Mouse (Mus musculus) heart, embryonic 15.5 days (tissue): Measurements from ENCODE around the gene E130311K13Rik. TPM values are rescaled to one million over a fixed set of nuclear protein-coding genes. Genes with fewer than 3 reads are reported as not detected.

Source experiments
- ATAC-seq: fragments of 200-750 bp; cut with Nextera tagmentation; replicated peaks from 2 replicates; pipeline ENCODE4 v1.8.0; 2017; ENCODE audit warnings: low read depth, moderate TSS enrichment; ENCODE audit not compliant: insufficient number of reproducible peaks, insufficient read depth, low FRiP score
- H3K27ac ChIP-seq: fragments of 300-500 bp; sonication (generic); 2 replicates; pipeline ENCODE4 v1.5.1; 2015; ENCODE audit warnings: mild to moderate bottlenecking, inconsistent platforms
- H3K27me3 ChIP-seq: fragments of 300-500 bp; sonication (generic); 2 replicates; pipeline ENCODE4 v1.6.1; 2015; ENCODE audit warnings: inconsistent platforms
- H3K36me3 ChIP-seq: fragments of 300-500 bp; sonication (generic); 2 replicates; pipeline ENCODE4 v1.6.1; 2015; ENCODE audit warnings: mild to moderate bottlenecking, inconsistent platforms
- H3K4me1 ChIP-seq: fragments of 300-500 bp; sonication (generic); replicated peaks from 2 replicates; pipeline ENCODE4 v1.6.1; 2015; ENCODE audit warnings: inconsistent platforms
- H3K4me2 ChIP-seq: fragments of 300-500 bp; sonication (generic); 2 replicates; pipeline ENCODE4 v1.6.1; 2015; ENCODE audit warnings: inconsistent platforms, mild to moderate bottlenecking, moderate library complexity
- H3K4me3 ChIP-seq: fragments of 300-500 bp; sonication (generic); 2 replicates; pipeline ENCODE4 v1.5.1; 2015; ENCODE audit warnings: mild to moderate bottlenecking, inconsistent platforms
- H3K9ac ChIP-seq: fragments of 300-500 bp; sonication (generic); 2 replicates; pipeline ENCODE4 v1.6.1; 2015; ENCODE audit warnings: mild to moderate bottlenecking, inconsistent platforms
- H3K9me3 ChIP-seq: fragments of 300-500 bp; sonication (generic); replicated peaks from 2 replicates; pipeline ENCODE4 v1.6.1; 2016; ENCODE audit warnings: inconsistent platforms
- WGBS: fragments of 180-500 bp; shearing (Covaris S2); methylation state at CpG from one replicate; pipeline ENCODE4 v1.1.7; 2015; ENCODE audit warnings: mixed read lengths; 5-methylcytosine and 5-hydroxymethylcytosine counted together
- polyA plus RNA-seq: library from polyadenylated mRNA; unstranded; fragments of >200 nt; fragmentation: Nextera tagmentation; extraction: Ambion mirVana; gene quantifications from 2 replicates; pipeline ENCODE4 v1.2.1, GENCODE M21; 2015

Gene E130311K13Rik
- 4.3 and 4.9 TPM in 2 replicates for polyA plus RNA-seq

- H3K27me3 ChIP-seq, result no peaks in the 10 kb centered on the region
- H3K27ac ChIP-seq, result peak within 1 kb of the TSS; percentile 77
- peak within 1 kb of the TSS; percentile 63 for H3K4me2 ChIP-seq
- no peaks in the 10 kb centered on the region for H3K36me3 ChIP-seq
- H3K9me3 ChIP-seq, result no peaks in the 10 kb centered on the region
- WGBS, result 5% methylated on average over 48 of the region's 48 CpGs
- peak within 1 kb of the TSS; percentile 61 for H3K4me3 ChIP-seq
- peaks cover 4% of the 10 kb centered on the region; the same call in 1 of the 2 replicates for H3K4me1 ChIP-seq
- H3K9ac ChIP-seq, result peak within 1 kb of the TSS; percentile 73
- peak; percentile 91 for ATAC-seq
These were observed at the start of gene E130311K13Rik for GRCm38 (mm10) chr3:63928878-63929859. E130311K13Rik (minus strand) TSS chr3:63929472.

DNA sequence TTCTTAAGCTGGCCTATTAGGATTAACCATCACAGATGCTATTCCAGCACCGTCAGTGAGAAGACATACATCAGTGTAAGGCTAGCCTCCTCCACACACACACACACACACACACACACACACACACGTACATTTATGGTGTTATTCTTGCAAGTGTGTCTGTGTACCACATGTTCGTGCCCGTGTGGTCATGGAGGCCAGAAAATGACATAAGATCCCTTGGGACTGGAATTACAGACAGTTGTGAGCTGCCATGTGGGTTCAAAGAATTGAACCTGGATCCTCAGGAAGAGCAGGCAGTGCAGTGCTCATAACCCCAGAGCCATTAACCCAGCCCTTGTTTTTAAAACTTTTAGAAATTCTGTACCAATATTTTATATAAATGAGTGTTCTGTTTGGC is 48.6 kb upstream of the E130311K13Rik start:
- Histone ChIP-seq H3K4me3 (no peak overlapping the region), H3K9ac (no peak overlapping the region), H3K36me3 (peaks cover 11% of the 10 kb centered on the region), H3K9me3 (no peaks in the 10 kb centered on the region), H3K27me3 (peaks cover 2% of the 10 kb centered on the region; the same call in 1 of the 2 replicates), H3K27ac (no peak overlapping the region), H3K4me2 (no peak overlapping the region), H3K4me1 (peaks cover 22% of the 10 kb centered on the region)
- WGBS, result 73% methylated on average over 4 of the region's 4 CpGs
- ATAC-seq, result no peak

DNA sequence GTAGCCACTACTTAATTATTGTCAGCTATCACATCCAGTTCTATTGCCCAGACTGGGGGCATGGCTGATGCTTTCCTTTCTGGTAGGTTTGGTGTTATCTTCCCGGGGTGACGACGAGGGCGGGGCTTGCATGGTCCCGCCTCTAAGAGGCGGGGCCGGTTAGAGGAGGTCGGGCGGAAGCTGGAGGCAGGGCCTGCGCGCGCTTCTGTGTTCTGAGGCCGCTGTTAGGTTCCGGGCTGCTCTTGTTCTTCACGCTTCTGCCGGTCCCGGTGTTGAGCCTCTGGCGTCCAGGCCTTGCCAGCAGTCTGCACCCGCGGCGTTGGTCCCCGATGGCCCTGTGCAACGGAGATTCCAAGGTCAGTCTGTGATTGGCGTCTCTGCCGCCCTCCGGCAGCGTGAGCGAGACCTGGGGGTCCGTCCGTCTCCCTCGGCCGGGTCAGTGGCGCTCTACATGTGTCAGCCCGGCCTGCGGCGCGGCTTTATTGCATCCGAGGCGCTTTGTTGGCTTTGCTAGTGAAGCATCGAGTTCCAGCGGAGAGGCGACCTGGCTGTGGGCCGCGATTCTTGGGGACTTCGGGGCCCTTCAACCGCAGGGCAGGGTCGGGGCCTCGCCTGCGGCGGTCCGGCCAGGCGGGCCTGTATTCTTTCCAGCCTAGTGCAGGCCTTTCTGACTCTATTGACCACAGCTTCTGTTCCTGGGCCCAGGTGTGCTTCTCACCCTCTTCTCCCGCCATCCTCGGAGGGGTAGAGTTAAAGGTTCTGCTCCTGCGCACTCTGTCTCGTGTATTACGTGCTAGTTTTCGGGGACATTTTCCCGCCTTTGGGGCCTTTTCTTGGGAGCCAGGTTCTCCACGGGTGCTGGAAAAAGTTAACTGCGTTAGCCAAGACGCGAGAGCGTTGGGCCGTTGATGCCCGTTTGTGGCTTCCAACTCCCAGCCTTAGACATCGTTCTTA is 47.0 kb upstream of the E130311K13Rik start, which contains the start of gene Gmps:
Gmps (plus strand) TSS at position 152 of the 954 bp plus-strand sequence.
- H3K4me1 ChIP-seq, result peaks cover 22% of the 10 kb centered on the region
- peaks cover 2% of the 10 kb centered on the region; the same call in 1 of the 2 replicates for H3K27me3 ChIP-seq
- no peaks in the 10 kb centered on the region for H3K9me3 ChIP-seq
- peaks cover 5% of the 10 kb centered on the region for H3K36me3 ChIP-seq
- H3K4me3 ChIP-seq, result peak within 1 kb of the TSS; percentile 75
- WGBS, result under 1% methylated on average over 67 of the region's 67 CpGs
- H3K9ac ChIP-seq, result peak within 1 kb of the TSS; percentile 90
- peak within 1 kb of the TSS; percentile 92 for H3K27ac ChIP-seq
- peak within 1 kb of the TSS; percentile 61 for H3K4me2 ChIP-seq
- ATAC-seq, result peak; percentile 95

DNA sequence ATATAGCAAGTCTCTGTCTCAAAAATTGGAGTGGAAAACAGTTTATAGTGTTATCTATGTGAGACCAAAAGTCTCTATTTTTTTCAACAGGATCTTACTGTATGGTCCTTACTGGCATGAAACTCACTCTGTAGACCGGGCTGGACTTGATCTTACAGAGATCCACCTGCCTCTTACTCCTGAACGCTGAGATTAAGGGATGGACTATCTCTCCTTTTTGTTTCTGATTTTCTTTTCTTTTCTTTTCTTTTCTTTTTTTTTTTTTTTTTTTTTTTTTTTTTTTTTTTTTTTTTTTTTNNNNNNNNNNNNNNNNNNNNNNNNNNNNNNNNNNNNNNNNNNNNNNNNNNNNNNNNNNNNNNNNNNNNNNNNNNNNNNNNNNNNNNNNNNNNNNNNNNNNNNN is 36.7 kb upstream of the E130311K13Rik start:
- no peaks in the 10 kb centered on the region for H3K9me3 ChIP-seq
- no peak overlapping the region for H3K4me3 ChIP-seq
- peaks cover 25% of the 10 kb centered on the region for H3K4me1 ChIP-seq
- H3K27me3 ChIP-seq, result peaks cover 5% of the 10 kb centered on the region
- no peak for ATAC-seq
- no peaks in the 10 kb centered on the region for H3K36me3 ChIP-seq
- H3K4me2 ChIP-seq, result no peak overlapping the region
- no peak overlapping the region for H3K27ac ChIP-seq
- no peak overlapping the region for H3K9ac ChIP-seq
- 73% methylated on average over 2 of the region's 2 CpGs for WGBS

DNA sequence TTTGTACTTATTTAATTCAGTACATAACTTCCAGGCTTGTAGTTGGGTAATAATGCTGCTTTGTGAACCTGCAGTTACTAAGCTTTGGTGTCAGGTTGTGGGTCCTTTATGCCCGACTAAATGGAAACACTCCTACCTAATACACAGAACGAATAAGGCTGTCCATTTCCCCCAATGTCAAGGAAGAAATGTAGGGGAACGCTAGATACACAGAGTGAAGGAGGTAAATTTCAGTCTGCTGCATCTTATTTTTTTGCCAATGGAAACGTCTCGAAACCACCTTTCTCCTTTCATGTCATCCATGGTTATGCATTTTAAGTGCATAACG is 35.6 kb upstream of the E130311K13Rik start:
- ATAC-seq, result no peak
- peaks cover 25% of the 10 kb centered on the region for H3K4me1 ChIP-seq
- H3K9me3 ChIP-seq, result no peaks in the 10 kb centered on the region
- peaks cover 5% of the 10 kb centered on the region for H3K27me3 ChIP-seq
- WGBS, result 78% methylated on average over 6 of the region's 6 CpGs
- H3K4me2 ChIP-seq, result peak overlapping the region; percentile 82
- H3K9ac ChIP-seq, result no peak overlapping the region
- H3K4me3 ChIP-seq, result peak overlapping the region; percentile 73
- no peaks in the 10 kb centered on the region for H3K36me3 ChIP-seq
- H3K27ac ChIP-seq, result peak overlapping the region; percentile 90

- under 1% methylated on average over 67 of the region's 69 CpGs for WGBS
- H3K9ac ChIP-seq, result peak within 1 kb of the TSS; percentile 77
- H3K27me3 ChIP-seq, result peaks cover 5% of the 10 kb centered on the region
These were observed 35.0 kb upstream of the E130311K13Rik start, which contains the start of gene Slc33a1 for GRCm38 (mm10) chr3:63964100-63964921. Slc33a1 (minus strand) TSS chr3:63964768.

DNA sequence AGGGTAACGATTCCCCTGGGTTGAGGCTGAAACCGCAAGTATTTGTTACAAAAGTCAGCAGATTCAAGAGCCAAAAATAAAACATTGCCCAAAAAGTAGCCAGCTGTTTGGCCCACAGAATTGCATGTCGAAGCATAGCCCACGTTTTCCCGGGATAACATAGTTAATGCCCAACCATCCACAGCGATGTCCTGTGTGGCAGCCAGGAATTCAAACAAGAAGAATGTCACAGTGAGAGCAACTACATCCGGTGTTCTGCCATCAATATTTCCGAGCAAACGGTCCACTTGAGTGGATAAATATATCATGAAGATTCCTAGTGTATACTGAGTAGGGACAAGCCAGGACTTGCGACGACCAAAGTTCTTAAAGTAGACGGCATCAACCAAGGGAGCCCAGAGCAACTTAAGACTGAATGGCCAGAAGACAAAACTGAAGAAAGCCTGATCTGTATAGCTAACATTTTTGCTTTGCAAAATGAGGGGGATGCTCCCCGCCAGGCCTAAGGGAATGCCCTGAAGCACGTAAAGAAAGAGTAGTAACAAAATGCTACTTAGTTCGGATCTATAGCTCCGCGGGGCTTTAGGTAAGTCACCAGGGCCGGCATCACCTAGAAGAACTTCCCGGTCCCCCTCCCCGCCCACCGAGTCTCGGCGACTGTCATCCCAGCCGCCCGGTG is 34.3 kb upstream of the E130311K13Rik start:
- ATAC-seq, result no peak
- 5% methylated on average over 25 of the region's 25 CpGs for WGBS

More at GRCm38 (mm10) chr3:63964100-63964921, 35.0 kb upstream of the E130311K13Rik start, which contains the start of gene Slc33a1:
- Histone ChIP-seq H3K36me3 (no peaks in the 10 kb centered on the region), H3K4me2 (peak within 1 kb of the TSS; percentile 82), H3K27ac (peak within 1 kb of the TSS; percentile 90), H3K4me1 (peaks cover 25% of the 10 kb centered on the region), H3K9me3 (no peaks in the 10 kb centered on the region), H3K4me3 (peak within 1 kb of the TSS; percentile 73)
- peak; percentile 92 for ATAC-seq

GRCm38 (mm10) chr3:63949837-63950236 is 20.6 kb upstream of the E130311K13Rik start:
- WGBS, result 75% methylated on average over 3 of the region's 3 CpGs
- H3K4me3 ChIP-seq, result no peak overlapping the region
- ATAC-seq, result no peak
- no peak overlapping the region for H3K9ac ChIP-seq
- no peaks in the 10 kb centered on the region for H3K27me3 ChIP-seq
- H3K4me1 ChIP-seq, result no peaks in the 10 kb centered on the region
- no peak overlapping the region for H3K4me2 ChIP-seq
- H3K9me3 ChIP-seq, result no peaks in the 10 kb centered on the region
- H3K27ac ChIP-seq, result no peak overlapping the region
- H3K36me3 ChIP-seq, result peaks cover 3% of the 10 kb centered on the region; the same call in 1 of the 2 replicates

More for the DNA sequence above, 34.3 kb upstream of the E130311K13Rik start:
- Histone ChIP-seq H3K4me1 (peaks cover 25% of the 10 kb centered on the region), H3K9ac (peak overlapping the region; percentile 77), H3K27me3 (peaks cover 5% of the 10 kb centered on the region), H3K4me2 (peak overlapping the region; percentile 82), H3K36me3 (no peaks in the 10 kb centered on the region), H3K27ac (peak overlapping the region; percentile 90), H3K4me3 (peak overlapping the region; percentile 73), H3K9me3 (no peaks in the 10 kb centered on the region)

DNA sequence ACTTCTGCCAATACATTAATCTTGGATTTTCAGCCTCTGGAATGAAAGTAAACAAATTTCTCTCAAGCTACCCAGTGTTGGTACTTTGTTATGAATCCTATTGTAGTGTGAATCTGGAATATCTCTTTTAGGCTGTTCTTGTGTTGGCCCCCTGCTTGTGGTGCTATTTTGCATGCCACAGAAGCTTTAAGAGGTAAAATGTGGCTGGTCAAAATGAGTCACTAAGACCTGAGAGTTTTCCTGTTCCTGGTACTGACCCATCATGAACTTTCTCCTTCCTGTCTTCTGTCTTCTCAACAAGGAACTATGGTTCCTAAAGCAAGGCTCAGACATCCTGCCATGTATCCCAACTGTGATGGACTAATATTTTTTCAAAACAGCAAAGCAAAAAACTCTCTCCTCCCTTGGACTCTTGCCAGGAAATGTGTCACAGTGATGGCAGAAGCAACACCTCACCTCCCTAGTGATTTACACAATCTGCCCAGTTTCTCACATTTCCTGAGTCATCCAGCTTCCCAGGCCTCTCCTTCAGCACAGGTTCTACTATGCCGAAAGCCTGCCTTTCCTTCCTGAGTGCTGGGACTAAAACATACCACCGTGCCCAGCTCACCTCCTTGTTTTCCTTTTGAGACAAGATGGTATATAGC is 12.1 kb upstream of the E130311K13Rik start:
- H3K4me3 ChIP-seq, result no peak overlapping the region
- H3K27me3 ChIP-seq, result no peaks in the 10 kb centered on the region
- H3K4me2 ChIP-seq, result no peak overlapping the region
- WGBS, result 69% methylated on average over 2 of the region's 2 CpGs
- H3K36me3 ChIP-seq, result peaks cover 10% of the 10 kb centered on the region; the same call in 1 of the 2 replicates
- H3K9me3 ChIP-seq, result no peaks in the 10 kb centered on the region
- H3K4me1 ChIP-seq, result no peaks in the 10 kb centered on the region
- no peak overlapping the region for H3K27ac ChIP-seq
- no peak for ATAC-seq
- no peak overlapping the region for H3K9ac ChIP-seq
